Mouse (Mus musculus): ENCODE results near the gene Iqgap2.

DNA sequence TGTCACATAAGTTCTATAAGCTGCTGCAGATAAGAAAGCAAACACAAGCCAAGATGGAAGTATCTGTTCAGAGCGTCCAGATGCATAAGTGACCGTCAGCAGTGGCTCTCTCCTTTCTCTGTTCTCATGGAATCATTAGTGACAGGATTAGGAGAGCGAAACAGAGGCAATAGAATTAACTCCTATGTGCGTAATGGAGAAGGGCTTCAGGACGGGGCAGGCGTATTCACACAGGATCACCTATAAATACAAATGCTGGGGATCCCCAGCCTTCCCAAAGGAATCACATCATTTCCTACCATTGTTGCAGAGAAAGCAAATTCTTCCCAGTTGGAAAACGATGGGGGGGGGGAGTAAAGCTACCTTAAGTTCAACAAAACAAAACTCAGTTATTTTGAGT is 232.3 kb downstream of the Iqgap2 start:
- TF ChIP-seq CTCF (IDR thresholded peaks at IDR 0.05; ENCODE audit: extremely low read depth, insufficient read length, insufficient replicate concordance, low read depth, low read length) = no peak
- no peak for TF ChIP-seq POLR2A (IDR thresholded peaks at IDR 0.05; ENCODE audit: low read depth, low read length)
